Mouse (Mus musculus) heart, adult 2 months (tissue): ENCODE data around the gene Asap2.

Source experiments
- CTCF ChIP-seq: fragments of 200-600 bp; IDR thresholded peaks from 2 replicates; pipeline ENCODE4 v1.8.1; 2022; ENCODE audit warnings: antibody characterized with exemption, mild to moderate bottlenecking, moderate library complexity
- POLR2A ChIP-seq: fragments of 200-500 bp; IDR thresholded peaks from 2 replicates; pipeline ENCODE4 v1.6.1; 2011; ENCODE audit warnings: mild to moderate bottlenecking, low read depth, low read length, control low read depth; ENCODE audit not compliant: insufficient read depth

GRCm38 (mm10) chr12:21302361-21302783, 312.1 kb downstream of the Asap2 start:
- no peak for TF ChIP-seq POLR2A
- no peak for TF ChIP-seq CTCF
